Mouse (Mus musculus): ENCODE results near the gene Ehf.

Gene Ehf

DNA sequence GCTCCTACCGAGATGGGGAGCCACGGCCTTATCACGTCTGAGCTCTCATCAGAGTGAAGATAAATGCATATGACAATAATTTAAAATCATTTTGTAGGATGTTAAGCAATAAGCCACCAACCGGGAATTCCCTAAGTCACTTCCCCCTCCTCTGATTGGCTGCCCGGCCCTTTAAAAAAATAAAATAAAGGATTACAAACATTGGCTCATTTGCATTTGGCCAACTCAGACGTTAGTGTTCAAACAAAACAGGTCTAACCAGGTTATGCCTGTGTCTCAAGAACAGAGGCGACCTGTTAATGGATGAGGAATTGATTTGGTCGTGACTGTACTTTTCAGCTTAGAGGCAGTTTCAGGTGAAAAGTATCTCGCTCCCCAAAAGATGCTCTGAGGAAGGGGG, at the start of gene Ehf:
TSS of gene Ehf (minus strand) at position 147 of the 400 bp plus-strand sequence.
- no peak for DNase-seq (ENCODE audit: low read depth)

DNA sequence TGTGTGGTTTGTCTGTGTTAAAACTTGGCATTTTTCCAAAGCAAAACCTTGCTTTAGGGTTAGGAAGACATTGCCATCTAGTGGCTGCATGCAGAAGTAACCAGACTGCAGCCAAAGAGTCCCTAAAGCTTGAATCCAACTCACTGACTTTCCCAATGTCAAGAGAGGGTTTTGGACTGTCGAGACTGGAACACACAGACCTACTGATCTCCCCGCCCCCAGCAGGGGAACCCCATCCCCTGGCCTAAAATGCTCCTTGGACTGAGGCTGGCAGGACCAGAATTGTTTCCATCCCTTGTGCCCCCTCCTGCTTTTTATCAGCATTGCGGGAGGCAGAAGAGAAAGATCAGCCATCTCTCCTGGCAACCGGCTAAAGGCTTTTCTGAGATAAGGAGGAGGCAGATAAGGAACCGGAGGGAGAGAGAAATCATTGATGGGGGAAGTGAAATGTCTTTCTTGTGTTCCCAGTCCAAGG, 44.4 kb upstream of the Ehf start:
- peak; percentile 81 for DNase-seq (ENCODE audit: low read depth)

DNA sequence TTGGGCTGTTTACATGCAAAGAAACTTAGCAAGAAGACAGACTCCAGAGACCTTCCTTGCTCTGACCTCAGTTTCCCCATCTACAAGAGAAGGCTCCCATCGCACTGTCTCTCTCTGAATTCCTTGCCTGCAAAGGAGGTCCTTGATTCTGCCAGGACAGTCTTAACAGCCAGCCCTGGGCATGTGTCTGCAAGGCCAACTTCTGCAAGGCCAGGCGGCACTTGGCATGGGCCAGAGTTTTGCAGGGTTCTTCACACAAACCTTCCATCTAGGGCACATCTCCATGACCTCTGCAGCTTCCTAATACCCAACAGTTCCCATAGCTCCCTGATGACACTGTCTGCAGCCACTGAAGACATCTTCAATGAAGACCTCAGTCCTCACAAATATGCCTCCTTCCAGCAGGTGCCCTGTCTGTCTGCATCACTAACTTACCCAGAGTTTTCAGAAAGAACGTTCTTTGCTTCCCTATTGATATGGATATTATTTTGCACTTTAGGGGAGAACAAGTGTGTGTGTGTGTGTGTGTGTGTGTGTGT, 43.7 kb upstream of the Ehf start:
- DNase-seq (ENCODE audit: low read depth) = peak; percentile 5

DNA sequence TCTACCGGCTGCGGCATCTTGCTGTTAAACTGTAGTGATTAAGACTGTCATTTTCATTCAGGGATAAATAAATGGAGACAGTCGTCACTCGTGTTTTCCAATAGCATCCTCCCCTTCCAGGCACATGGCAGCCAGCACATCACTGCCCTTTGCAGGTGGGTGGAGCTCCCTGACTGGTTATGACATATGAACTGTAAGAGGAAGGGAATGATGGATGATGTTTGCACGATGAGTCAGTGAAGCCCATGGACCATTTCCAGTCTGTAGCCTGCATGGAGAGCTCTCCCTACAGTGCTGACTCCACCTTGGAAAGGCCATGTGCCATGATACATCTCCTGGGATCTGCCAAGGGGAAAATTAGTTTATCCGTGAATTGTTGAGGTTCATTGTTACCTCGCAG, 40.5 kb upstream of the Ehf start:
- no peak for DNase-seq (ENCODE audit: low read depth)

DNA sequence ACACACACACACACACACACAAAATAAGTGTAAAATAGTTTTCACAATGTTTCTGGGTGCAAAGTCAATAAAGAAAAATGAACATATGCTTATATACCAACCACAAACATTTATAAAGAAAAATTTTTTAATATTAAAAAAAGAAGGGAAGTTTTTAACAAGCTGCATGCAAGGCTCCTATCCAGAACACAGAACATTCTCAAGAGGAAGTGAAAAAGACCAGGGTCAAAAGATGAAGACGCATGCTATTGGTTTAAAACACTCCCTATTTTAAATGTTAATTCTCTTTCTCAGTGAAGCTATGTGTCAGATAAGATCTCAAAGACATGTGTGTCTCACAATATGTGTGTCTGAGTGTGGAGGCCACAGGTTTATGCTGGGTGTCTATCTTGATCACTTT, 39.0 kb upstream of the Ehf start:
- DNase-seq (ENCODE audit: low read depth) = no peak

DNA sequence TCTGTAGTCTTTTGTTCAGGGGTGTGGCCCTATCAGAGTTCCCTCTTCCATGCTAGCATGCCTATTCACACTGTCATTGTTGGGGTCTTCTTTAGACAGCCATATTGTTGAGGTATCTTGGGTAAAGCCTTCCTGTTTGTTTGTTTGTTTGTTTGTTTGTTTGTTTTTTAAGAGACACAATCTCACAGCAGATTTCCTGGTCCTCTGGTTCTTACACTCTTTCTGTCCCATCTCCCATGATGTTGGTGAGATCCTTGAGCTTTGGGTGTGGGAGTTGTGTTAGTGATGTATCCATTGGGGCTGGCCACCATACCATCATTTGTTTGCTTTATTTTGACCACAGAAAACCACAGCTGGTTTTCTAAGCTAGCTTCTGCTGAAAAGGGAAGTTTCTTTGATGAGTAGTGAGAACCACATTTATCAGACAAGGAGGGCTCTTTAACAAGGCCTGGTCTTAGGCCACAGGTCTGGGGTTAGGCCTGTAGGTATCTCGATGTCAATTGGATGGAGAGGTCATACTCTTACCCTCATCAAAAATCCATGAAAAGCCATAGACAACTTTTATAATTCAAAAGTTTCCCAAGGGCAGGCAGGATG, 38.4 kb upstream of the Ehf start:
- DNase-seq (ENCODE audit: low read depth) = peak; percentile 11

DNA sequence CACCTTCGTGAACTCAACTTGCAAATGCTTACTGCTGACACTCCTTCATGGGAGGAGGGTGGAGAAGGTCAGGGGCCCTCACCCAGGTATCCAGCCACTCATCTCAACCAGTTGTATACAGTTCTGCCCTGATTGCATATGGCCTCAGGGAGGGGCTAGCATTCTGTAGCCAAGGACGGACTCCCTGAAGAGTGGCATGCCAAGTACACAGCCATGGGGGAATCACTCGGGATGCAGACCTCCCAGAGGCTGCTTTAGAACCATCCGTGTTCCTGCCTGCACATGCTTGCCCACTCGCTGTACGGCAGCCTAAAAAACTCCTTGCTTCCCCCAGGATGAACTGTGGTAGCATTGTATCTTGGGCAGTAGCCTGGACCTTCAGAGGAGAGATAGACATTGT, 35.6 kb upstream of the Ehf start:
- no peak for DNase-seq (ENCODE audit: low read depth)

DNA sequence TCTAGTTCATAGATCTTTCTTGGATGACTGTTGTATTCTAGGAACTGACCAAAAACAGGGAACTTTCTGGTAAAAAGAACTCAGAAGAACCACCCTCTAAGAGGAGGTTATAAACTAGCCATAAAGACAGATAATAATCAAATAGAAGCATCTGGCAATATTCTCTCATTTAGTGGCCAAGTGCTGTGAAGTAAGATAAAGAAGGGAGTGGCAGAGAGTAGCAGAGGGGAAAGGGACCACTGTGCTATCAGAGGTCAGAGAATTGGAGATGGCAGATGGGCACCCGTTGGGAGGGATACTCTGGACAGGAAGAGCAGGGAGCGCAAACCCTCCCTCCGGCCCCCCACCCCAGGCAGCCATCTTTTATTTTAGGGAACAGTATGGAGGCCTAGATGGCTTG, 34.3 kb upstream of the Ehf start:
- no peak for DNase-seq (ENCODE audit: low read depth)

DNA sequence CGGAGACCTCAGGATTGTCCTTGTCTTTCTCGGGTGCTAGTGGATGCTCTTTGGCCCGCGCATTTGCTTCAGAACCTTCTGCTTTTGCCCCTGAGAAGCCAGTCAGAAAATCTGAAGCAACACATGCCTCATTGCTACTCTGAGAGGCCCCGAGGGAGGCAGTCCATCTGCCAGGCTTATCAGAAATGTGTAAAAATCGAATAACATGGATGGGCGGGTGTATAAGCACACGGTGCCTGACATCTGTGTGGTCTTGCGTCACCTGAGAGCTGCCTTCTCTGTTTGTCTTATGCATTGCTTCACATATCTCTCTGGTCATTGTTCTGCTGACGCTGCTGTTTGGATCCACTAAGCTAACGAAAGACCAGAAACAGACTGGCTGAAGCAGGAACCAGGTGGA, 33.5 kb upstream of the Ehf start:
- no peak for DNase-seq (ENCODE audit: low read depth)

DNA sequence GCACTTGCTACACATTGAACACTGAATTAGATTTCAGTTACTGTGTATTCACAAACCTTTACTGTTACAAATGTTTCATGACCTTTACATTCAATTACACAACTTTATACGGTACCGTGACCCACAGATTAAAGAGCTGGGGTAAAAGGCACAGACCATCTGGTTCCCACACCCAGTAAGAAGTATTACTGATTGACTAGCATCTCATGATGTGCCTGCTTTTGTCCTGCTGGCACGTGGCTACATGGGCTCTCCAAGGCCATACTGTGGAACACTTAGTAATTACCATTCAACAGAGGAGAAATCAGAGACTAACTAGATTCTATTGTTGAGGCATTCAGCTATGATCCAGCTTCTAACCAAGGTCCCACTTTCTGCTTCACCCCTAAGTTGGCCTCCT, 32.9 kb upstream of the Ehf start:
- no peak for DNase-seq (ENCODE audit: low read depth)

DNA sequence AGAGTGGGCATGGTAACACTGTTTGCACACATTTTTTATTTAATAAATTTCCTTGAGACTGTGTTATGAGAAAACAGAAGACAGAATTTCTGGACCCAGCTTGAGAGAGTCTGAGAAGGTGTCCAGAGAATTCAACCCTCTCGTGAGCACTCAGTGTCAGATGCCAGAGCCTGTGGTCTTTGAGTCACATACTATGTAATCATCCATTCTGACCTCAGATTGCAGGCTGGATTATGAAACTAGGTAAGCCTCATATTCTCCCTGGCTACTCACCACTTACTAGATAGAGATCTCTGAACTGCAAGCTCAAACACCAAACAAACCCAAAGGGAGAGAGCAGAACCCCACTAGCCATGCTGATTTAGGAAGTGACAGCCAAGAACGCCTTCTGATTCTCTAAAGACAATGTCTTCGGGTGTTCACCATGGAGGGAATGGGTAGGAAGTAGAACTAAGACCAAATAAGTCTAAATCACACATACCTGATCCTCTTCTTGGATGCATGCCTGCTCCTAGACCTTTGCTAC, 28.7 kb upstream of the Ehf start:
- DNase-seq (ENCODE audit: low read depth) = peak; percentile 58

DNA sequence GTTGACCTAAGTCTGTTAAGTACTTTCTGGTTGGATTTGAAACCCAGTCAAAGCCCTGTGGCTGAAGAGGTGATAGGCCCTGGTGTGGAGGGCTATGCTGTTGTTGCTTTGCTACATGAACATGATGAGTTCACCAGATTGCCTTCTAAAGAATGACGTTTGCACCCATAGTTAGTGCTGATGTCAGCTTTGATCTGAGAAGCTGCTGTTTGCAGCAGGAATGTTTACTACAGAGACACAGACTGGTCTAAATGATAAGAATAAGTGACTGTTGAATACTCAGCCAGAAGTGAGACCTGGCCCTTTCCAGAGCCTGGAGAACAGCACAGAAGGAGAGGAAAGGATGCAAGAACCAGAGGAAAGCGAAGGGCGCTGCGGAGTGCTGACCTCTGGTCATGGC, 25.7 kb upstream of the Ehf start:
- no peak for DNase-seq (ENCODE audit: low read depth)

DNA sequence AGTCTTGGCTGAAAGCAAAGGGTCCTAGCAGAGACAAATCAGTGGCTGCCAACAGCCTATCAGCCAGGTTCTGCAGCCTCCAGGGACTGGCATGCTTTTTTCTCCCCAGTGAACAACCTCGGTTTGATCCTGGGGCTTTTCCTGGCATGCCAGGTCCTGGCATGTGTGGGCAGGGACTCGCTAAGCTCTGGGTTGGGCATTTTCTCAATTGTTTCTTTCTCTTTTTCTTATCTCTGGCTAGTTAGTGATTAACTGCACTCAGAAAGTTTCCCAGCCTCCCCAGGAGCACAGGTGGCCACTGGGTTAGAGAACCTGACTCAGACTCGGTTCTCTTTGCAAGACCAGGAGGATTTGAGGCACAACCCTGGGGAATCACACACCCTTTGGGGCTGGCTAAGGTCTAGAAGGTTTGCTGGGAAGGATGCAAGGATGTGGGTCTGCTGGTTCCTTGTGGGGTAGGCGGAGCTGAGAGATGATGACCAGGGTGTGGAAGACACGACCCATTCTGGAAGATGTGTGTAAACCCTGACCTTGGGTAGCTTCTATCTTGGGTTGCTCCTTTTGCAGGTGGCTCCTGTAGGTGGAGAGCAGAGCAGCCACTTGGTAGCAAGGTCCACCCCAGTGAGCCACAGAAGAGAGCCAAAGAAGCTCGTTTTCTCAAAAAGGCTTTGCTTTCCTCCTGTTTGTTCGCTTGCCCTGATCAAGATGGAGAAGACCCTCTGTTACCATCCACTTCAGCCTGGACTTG, 22.4 kb upstream of the Ehf start:
- DNase-seq (ENCODE audit: low read depth) = no peak

DNA sequence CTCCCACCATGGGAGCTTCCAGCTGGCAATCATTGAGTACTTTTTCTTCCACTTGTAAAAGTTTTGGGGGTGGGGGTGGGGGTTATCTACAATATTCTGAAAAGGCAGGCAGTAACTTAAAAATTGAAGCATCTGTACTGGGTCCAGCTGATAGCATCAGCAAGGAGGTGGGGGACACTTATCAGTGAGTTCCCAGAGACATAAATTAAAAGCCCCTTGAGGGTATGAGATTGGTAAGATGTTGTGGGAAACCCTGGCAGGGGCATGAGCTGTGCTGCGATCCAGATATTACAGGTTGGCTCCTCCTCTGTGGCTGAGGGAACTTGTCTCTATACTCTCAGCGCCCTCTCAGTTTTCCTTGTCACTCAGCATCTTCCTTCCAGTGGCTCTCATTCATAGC, 21.2 kb upstream of the Ehf start:
- DNase-seq (ENCODE audit: low read depth) = no peak

DNA sequence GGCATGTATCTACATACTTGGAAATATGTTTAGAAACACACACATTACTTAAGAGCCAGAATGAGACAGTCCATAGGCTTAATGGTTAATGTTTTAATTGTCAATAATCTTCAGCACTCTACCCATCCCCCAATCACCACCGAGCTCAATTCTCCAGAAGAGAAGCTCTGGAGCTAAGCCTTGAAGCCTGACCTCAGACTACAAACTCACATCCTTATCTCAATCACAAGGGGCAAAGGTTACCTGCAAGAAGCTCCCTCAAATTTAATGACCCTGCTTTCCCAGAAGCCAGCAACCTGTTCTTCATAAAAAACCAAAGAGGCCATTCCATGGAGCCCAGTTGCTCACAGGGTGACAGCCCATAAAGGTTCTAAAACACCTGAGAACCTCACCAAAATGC, 19.1 kb upstream of the Ehf start:
- no peak for DNase-seq (ENCODE audit: low read depth)

DNA sequence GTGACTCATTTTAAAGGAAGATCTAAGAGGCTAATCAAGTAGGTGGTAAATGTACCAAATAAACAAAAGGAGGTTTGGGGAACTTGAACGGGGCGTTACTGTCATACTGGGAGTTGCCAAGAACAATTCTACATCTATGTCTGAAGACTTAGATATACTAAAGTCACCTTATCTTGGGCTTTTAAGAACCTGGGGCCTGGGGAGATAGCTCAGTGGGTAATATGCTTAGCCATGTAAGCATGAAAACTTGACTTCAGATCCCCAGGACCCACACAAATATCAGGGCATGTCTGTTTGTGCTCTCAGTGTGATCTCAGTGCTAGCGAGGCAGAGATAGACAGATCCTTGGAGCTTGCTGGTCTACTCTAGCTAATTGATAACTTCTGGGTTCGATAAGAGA, 18.6 kb upstream of the Ehf start:
- DNase-seq (ENCODE audit: low read depth) = no peak

DNA sequence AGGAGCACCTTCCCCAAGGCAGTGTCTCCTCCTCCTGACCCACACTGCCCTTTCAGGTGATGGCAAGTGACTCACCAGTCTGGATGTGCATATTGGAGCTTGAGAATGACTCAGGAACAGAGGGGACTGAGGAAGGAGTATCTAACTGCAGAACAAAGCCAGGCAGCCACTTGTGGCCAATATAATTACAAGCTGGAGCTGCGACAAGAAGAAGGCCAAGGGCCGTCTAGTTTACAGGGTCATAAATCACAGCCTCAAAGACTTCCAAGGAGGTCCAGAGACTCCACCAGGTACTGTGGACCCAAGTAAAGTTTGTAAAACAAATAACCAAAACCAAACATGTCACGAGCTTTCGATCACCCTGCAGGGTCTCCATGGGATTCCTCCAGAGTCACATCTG, 10.9 kb upstream of the Ehf start:
- DNase-seq (ENCODE audit: low read depth) = no peak

DNA sequence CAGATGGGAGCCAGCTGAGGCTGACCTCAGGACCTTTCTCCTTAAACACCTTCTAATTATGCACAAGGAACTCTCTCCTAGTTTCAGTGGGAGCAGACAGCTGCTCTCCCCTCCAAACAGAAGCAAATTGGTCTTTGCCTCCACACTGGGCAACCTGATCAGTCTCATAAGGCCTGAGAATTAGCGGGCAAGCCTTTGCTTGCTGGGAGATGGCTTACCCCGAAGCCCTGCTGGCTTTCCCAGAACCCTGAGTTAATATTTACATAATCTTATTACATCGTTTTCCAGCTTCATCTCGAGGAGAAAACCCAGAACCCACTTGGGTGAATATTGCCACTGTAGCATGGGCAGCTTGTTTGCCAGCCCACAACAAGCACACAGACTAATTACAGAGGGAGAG, 9.6 kb upstream of the Ehf start:
- DNase-seq (ENCODE audit: low read depth) = no peak

DNA sequence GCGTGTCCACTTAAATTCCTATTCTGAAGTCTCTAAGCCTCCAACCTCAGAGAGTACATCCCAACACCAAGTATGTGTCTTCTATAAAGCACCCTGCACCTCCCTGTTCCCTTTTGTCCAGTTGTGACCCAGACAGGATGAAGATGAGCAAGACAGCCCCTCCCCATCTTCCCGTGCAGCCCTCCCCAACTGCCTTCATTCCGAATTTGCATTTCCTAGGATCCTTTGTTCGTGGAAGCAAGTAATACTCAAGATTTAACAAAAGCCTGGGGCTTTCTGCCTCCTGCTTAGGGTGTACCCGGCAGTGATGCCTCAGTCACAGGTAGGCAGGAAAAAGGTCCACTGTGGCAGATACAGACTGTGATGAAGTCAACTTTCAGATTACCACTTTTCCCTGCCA, 7.6 kb upstream of the Ehf start:
- DNase-seq (ENCODE audit: low read depth) = no peak

DNA sequence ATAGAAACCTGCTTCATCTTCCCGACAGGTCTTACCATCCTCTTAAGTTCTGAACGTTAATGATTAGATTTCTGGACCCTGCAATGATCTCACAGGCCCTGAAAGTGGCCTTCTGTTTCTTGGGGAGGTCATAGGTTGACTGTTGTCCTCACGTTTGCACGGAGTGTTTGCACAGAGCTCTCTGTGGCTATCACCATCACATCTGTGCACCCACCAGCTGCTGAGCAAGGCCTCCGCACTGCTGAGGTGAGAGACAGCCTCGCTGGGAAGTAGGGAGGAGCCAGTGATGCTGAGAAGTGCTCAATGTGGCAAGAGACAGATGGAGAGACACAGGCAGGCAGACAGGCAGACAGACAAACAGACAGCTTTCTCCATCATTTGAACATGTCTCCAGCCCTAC, 3.6 kb upstream of the Ehf start:
- no peak for DNase-seq (ENCODE audit: low read depth)

DNA sequence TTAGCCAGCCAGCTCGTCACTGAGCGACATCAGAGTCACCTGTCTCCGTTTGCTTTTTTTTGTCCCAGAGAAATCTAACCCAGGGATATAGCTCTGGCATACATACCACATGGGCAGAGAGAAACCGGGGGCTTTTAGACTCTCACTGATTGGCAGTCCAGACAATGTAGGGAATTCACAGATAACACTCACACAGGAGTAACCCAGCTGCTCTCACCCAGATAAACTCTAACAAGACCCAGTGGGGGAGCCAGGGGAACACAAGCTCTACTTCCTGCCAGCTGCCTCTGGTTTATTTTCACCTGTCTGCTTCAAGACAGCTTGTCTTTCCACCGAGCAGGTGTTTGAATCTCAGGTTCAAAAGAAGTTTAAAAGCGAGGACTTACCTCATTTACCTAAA, 409 bp downstream of the Ehf start:
- no peak for DNase-seq (ENCODE audit: low read depth)

DNA sequence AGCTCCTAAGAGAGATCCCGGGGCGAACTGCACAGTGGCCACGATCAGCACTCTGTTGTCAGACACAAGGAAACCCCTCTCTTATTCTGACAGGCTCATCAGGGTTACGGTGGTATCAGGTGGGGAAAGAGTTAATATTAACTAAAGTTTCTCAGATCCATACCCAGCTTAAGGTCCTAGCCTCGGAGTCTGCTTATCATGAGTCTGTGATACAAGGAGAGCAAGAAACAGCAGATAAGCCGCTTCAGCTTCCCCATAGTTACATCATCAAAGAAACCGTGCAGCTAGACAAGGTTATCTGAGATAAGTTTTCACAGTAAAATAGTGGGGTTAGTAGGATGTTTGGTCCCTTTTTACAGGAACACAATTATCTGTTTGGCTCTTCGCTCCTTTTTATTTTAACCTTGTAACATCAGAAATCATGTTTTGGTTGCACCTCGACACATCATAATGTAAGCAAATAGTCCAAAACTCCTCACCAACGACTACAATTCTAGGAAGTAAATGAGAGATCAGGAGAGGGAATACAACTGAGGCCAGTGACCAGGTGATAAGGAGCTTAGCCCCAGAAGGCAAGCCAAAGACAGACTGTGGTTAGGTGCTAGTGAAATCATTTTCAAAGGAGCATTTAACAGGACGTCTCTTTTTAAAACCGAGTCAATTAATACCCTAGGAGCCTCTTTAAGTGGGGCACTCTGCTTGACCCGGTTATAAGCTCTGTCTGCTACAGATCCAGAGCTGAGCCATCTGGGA, 4.2 kb downstream of the Ehf start:
- DNase-seq (ENCODE audit: low read depth) = no peak

DNA sequence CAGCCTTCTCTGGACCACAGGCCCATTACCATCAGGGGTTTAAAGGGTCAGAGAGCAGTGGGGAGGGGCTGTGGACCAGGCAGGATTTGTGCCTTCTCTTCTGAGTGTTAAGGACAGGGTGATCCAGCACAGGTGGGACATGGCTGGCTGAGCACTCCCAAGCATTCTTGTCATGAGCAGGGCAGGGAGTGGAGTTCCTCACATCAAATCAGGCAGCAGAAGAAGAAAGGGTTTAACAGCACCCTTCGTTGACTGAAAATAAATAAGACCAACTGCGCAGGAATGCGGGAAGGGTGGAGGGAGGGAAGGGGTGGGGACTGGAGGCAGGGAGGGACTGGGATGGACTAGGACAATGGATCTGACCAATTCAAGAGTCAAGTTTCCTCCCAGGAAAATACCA, 8.6 kb downstream of the Ehf start:
- DNase-seq (ENCODE audit: low read depth) = no peak
